Mouse (Mus musculus): Measurements from ENCODE around the gene Cd37.

Gene Cd37

GRCm38 (mm10) chr7:45204380-45205143 lies 34.4 kb downstream of the Cd37 start, which contains the start of gene Ccdc155:
Gene Ccdc155 (minus strand): TSS chr7:45204892.
- DNase-seq (ENCODE audit: extremely low read depth, low read depth, low spot score): no peak

- DNase-seq (ENCODE audit: extremely low read depth, low read depth, low spot score): no peak
These were observed 36.3 kb downstream of the Cd37 start for GRCm38 (mm10) chr7:45202654-45203053.

- DNase-seq (ENCODE audit: extremely low read depth, low read depth, low spot score): no peak
These were observed 40.0 kb downstream of the Cd37 start for GRCm38 (mm10) chr7:45198961-45199360.

- no peak for DNase-seq (ENCODE audit: extremely low read depth, low read depth, low spot score)
These were observed 40.5 kb downstream of the Cd37 start for GRCm38 (mm10) chr7:45198435-45198834.

- DNase-seq (ENCODE audit: extremely low read depth, low read depth, low spot score): no peak
These were observed 41.9 kb downstream of the Cd37 start for GRCm38 (mm10) chr7:45196994-45197393.

GRCm38 (mm10) chr7:45196176-45196535 lies 42.8 kb downstream of the Cd37 start:
- no peak for DNase-seq (ENCODE audit: extremely low read depth, low read depth, low spot score)

- no peak for DNase-seq (ENCODE audit: extremely low read depth, low read depth, low spot score)
These were observed 43.4 kb downstream of the Cd37 start for GRCm38 (mm10) chr7:45195341-45196175.

- no peak for DNase-seq (ENCODE audit: extremely low read depth, low read depth, low spot score)
These were observed 44.8 kb downstream of the Cd37 start for GRCm38 (mm10) chr7:45193871-45194785.

- no peak for DNase-seq (ENCODE audit: extremely low read depth, low read depth, low spot score)
These were observed 45.5 kb downstream of the Cd37 start for GRCm38 (mm10) chr7:45193406-45193805.

- DNase-seq (ENCODE audit: extremely low read depth, low read depth, low spot score): no peak
These were observed 46.2 kb downstream of the Cd37 start for GRCm38 (mm10) chr7:45192585-45193310.

GRCm38 (mm10) chr7:45191803-45192363 lies 47.0 kb downstream of the Cd37 start:
- no peak for DNase-seq (ENCODE audit: extremely low read depth, low read depth, low spot score)

GRCm38 (mm10) chr7:45191161-45191560 lies 47.8 kb downstream of the Cd37 start:
- no peak for DNase-seq (ENCODE audit: extremely low read depth, low read depth, low spot score)

- DNase-seq (ENCODE audit: extremely low read depth, low read depth, low spot score): no peak
These were observed 48.7 kb downstream of the Cd37 start for GRCm38 (mm10) chr7:45190186-45190585.

- DNase-seq (ENCODE audit: extremely low read depth, low read depth, low spot score): no peak
These were observed 49.3 kb downstream of the Cd37 start for GRCm38 (mm10) chr7:45189600-45189999.

GRCm38 (mm10) chr7:45185921-45186320 lies 53.0 kb downstream of the Cd37 start:
- no peak for DNase-seq (ENCODE audit: extremely low read depth, low read depth, low spot score)

- DNase-seq (ENCODE audit: extremely low read depth, low read depth, low spot score): no peak
These were observed 55.2 kb downstream of the Cd37 start for GRCm38 (mm10) chr7:45183672-45184071.

All from fat pad, adult 2 months (tissue).